Mouse (Mus musculus): ENCODE data around the gene Dip2c. TPM values are rescaled to one million over a fixed set of nuclear protein-coding genes. Genes with fewer than 3 reads are reported as not detected.

The Dip2c gene
- polyA plus RNA-seq, 1 experiment from 2014 or later: 4.9 TPM

DNA sequence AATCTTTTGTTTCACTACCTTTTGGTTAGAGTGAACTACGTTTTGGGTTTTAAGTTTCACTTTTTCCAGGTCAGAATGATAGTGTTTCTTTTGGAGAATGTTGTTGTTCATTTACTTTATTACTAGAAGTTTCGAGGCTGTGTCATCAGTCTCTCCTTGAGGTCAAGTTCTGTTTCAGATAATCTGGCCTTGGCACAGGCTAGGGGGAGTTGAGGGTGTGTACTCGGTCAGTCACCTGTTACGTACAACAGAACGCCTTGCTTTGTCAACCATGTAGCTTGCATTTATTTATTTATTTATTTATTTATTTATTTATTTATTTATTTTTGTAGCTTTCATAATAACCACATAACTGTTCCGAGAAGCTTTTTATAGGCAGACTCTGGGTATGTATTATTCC is 20.0 kb downstream of the Dip2c start:
- Histone ChIP-seq H3K9me3 (no peaks in the 10 kb centered on the region), H3K4me1 (peaks cover 12% of the 10 kb centered on the region), H3K27me3 (no peaks in the 10 kb centered on the region), H3K36me3 (no peaks in the 10 kb centered on the region), H3K4me2 (no peak overlapping the region), H3K4me3 (no peak overlapping the region), H3K27ac (no peak overlapping the region), H3K9ac (no peak overlapping the region)
- WGBS: 80% methylated on average over 6 of the region's 6 CpGs
- no peak for ATAC-seq (ENCODE audit: borderline replicate concordance, extremely low read depth, low FRiP score, low TSS enrichment)

- Histone ChIP-seq H3K36me3 (no peaks in the 10 kb centered on the region), H3K4me2 (no peak overlapping the region), H3K27me3 (no peaks in the 10 kb centered on the region), H3K4me1 (peaks cover 12% of the 10 kb centered on the region), H3K9me3 (no peaks in the 10 kb centered on the region), H3K9ac (no peak overlapping the region), H3K27ac (no peak overlapping the region), H3K4me3 (no peak overlapping the region)
- WGBS: 58% methylated on average over 2 of the region's 3 CpGs
- ATAC-seq (ENCODE audit: borderline replicate concordance, extremely low read depth, low FRiP score, low TSS enrichment): no peak
Observed at GRCm38 (mm10) chr13:9297266-9297665, 20.9 kb downstream of the Dip2c start.

- no peak overlapping the region for H3K4me3 ChIP-seq
Observed at GRCm38 (mm10) chr13:9297689-9298088, 21.4 kb downstream of the Dip2c start.

DNA sequence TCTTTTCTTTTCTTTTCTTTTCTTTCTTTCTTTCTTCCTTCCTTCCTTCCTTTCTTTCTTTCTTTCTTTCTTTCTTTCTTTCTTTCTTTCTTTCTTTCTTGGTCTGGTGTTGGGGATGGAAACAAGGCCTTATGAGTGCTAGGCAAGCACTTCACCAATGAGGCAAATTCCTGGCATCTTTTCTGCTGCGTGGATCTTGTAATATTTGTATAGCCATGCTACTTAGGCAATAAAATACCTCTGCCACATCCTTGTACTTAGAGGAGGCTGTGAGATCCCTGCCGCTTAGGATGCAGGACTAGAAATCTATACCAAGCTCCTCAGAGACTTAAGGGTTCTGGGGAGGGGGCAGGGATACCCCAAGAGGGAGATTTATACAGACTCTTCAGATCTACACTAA is 23.3 kb downstream of the Dip2c start:
- WGBS: 59% methylated on average over 2 of the region's 2 CpGs
- H3K27me3 ChIP-seq: no peaks in the 10 kb centered on the region
- no peak overlapping the region for H3K9ac ChIP-seq
- no peak for ATAC-seq (ENCODE audit: borderline replicate concordance, extremely low read depth, low FRiP score, low TSS enrichment)
- H3K4me2 ChIP-seq: no peak overlapping the region
- peak overlapping the region; percentile 37; the same call in 1 of the 2 replicates for H3K27ac ChIP-seq
- H3K9me3 ChIP-seq: no peaks in the 10 kb centered on the region
- H3K4me3 ChIP-seq: no peak overlapping the region
- H3K36me3 ChIP-seq: no peaks in the 10 kb centered on the region
- peaks cover 12% of the 10 kb centered on the region for H3K4me1 ChIP-seq

More at GRCm38 (mm10) chr13:9297689-9298088, 21.4 kb downstream of the Dip2c start:
- no peak for ATAC-seq (ENCODE audit: borderline replicate concordance, extremely low read depth, low FRiP score, low TSS enrichment)
- peaks cover 12% of the 10 kb centered on the region for H3K4me1 ChIP-seq
- H3K9me3 ChIP-seq: no peaks in the 10 kb centered on the region
- H3K27me3 ChIP-seq: no peaks in the 10 kb centered on the region
- H3K36me3 ChIP-seq: no peaks in the 10 kb centered on the region
- 62% methylated on average over 3 of the region's 3 CpGs for WGBS
- H3K4me2 ChIP-seq: no peak overlapping the region
- H3K9ac ChIP-seq: no peak overlapping the region
- H3K27ac ChIP-seq: no peak overlapping the region

- no peak for ATAC-seq (ENCODE audit: borderline replicate concordance, extremely low read depth, low FRiP score, low TSS enrichment)
- Histone ChIP-seq H3K4me1 (peaks cover under 1% of the 10 kb centered on the region), H3K27ac (no peak overlapping the region), H3K9ac (no peak overlapping the region), H3K27me3 (no peaks in the 10 kb centered on the region), H3K4me2 (no peak overlapping the region), H3K9me3 (no peaks in the 10 kb centered on the region), H3K4me3 (no peak overlapping the region), H3K36me3 (no peaks in the 10 kb centered on the region)
- whole genome bisulfite sequencing: 74% methylated on average over 6 of the region's 6 CpGs
Observed at GRCm38 (mm10) chr13:9308863-9309262, 32.5 kb downstream of the Dip2c start.

DNA sequence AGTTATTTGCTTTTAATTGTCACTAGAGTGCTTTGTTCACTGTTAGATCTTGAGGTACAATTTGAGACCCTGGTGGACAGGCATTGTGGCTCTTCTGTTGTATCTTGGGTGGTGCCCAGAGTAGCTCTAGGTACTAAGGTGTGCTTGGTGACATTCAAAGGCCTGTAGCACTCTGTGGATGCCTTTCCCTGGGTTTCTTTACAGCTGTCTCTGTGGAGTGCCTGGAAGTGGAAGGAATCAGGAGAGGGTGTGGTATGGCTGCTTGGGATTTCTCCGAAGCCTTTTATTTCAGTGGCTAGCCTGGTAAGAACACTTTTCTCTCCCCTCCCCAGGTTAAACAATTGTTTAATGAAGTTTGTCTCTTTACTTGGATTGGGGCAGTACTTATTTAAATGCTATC is 34.5 kb downstream of the Dip2c start:
- Histone ChIP-seq H3K27ac (no peak overlapping the region; the same call in 1 of the 2 replicates), H3K9ac (no peak overlapping the region), H3K36me3 (no peaks in the 10 kb centered on the region), H3K9me3 (no peaks in the 10 kb centered on the region), H3K27me3 (no peaks in the 10 kb centered on the region), H3K4me1 (peaks cover 11% of the 10 kb centered on the region), H3K4me2 (no peak overlapping the region), H3K4me3 (no peak overlapping the region)
- WGBS: 88% methylated on average over 1 of the region's 1 CpGs
- ATAC-seq (ENCODE audit: borderline replicate concordance, extremely low read depth, low FRiP score, low TSS enrichment): no peak

DNA sequence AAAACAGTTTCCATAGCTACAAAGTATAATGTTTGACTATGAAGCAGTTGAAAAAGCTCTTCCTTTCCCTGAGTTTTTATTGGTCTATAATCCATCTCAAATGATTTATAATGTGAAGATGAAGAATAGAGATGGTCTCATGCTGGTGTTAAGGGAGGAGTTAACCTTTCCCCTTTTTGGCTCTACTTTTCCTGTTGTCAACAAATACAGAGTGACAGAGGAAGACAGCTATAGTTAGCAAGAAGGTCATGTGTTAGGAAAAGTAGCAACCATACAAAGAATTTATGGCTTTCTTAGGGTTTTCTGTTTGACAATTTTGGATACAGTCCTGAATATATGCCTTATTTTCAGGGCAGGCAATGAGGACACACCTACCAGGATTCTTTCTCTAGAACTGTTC is 36.6 kb downstream of the Dip2c start:
- Histone ChIP-seq H3K4me2 (no peak overlapping the region), H3K36me3 (no peaks in the 10 kb centered on the region), H3K27me3 (no peaks in the 10 kb centered on the region), H3K9ac (no peak overlapping the region), H3K4me1 (peaks cover 11% of the 10 kb centered on the region), H3K4me3 (no peak overlapping the region), H3K9me3 (no peaks in the 10 kb centered on the region), H3K27ac (no peak overlapping the region)
- ATAC-seq (ENCODE audit: borderline replicate concordance, extremely low read depth, low FRiP score, low TSS enrichment): no peak

DNA sequence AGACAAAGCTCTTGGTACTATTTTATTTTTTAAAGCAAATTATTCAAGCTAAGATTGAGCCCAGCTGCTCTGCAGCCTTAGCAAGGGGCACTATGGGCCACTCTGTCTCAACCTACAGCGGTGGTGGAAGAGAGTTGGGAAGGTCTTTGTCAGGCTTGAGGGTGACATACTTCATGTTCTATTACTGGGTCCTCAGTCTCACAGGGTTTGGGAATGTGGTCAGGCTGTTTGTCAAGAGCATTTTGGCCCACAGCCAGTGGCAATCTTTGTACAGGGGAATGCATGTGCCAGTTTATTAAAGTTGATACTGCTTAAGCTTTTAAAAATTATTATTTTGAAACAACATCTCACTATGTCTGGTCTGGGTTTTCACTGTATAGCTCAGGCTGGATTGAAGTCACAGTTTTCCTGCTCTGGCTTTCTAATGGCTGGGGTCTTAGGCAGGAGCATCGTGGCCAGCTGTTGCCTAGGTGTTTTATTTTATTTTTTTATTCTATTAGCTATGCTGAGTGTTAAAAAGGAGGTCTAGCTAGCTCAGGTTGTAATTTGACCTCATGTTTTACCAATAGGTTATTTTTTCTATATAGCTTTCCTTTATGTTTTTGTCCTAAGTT is 37.9 kb downstream of the Dip2c start:
- Histone ChIP-seq H3K4me1 (peaks cover 11% of the 10 kb centered on the region), H3K9me3 (no peaks in the 10 kb centered on the region), H3K4me3 (no peak overlapping the region), H3K9ac (no peak overlapping the region), H3K4me2 (no peak overlapping the region), H3K27me3 (no peaks in the 10 kb centered on the region), H3K36me3 (no peaks in the 10 kb centered on the region), H3K27ac (peak overlapping the region; percentile 43)
- 45% methylated on average over 2 of the region's 2 CpGs for WGBS
- no peak for ATAC-seq (ENCODE audit: borderline replicate concordance, extremely low read depth, low FRiP score, low TSS enrichment)

- Histone ChIP-seq H3K9me3 (no peaks in the 10 kb centered on the region), H3K4me1 (peaks cover 11% of the 10 kb centered on the region), H3K9ac (no peak overlapping the region), H3K36me3 (no peaks in the 10 kb centered on the region), H3K27me3 (no peaks in the 10 kb centered on the region), H3K27ac (peak overlapping the region; percentile 43), H3K4me3 (no peak overlapping the region), H3K4me2 (no peak overlapping the region)
- ATAC-seq (ENCODE audit: borderline replicate concordance, extremely low read depth, low FRiP score, low TSS enrichment): no peak
- 46% methylated on average over 4 of the region's 4 CpGs for WGBS
Observed at GRCm38 (mm10) chr13:9314713-9315112, 38.4 kb downstream of the Dip2c start.

DNA sequence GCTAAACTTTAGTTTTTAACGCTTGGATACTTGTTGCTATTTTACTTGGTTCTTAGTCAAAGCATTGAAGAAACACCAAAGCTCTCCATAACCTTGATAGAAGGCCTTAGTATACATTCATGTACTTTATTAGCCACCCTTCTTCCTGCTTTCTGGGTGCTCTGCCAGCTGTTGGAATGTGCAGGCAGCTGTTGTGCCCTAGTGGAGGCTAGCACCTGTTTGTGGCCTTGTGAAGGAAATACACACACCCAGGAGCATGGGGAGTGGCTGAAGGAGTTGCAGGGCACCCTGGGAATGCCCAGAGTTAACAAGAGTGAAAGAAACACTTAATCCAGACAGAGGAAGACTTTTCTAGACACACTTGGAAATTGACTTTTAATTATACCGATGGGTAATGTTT is 43.4 kb downstream of the Dip2c start:
- Histone ChIP-seq H3K4me1 (peaks cover 2% of the 10 kb centered on the region; the same call in 1 of the 2 replicates), H3K27ac (no peak overlapping the region), H3K27me3 (no peaks in the 10 kb centered on the region), H3K9ac (no peak overlapping the region), H3K9me3 (no peaks in the 10 kb centered on the region), H3K4me3 (no peak overlapping the region), H3K4me2 (no peak overlapping the region), H3K36me3 (no peaks in the 10 kb centered on the region)
- ATAC-seq (ENCODE audit: borderline replicate concordance, extremely low read depth, low FRiP score, low TSS enrichment): no peak
- 71% methylated on average over 2 of the region's 2 CpGs for WGBS

DNA sequence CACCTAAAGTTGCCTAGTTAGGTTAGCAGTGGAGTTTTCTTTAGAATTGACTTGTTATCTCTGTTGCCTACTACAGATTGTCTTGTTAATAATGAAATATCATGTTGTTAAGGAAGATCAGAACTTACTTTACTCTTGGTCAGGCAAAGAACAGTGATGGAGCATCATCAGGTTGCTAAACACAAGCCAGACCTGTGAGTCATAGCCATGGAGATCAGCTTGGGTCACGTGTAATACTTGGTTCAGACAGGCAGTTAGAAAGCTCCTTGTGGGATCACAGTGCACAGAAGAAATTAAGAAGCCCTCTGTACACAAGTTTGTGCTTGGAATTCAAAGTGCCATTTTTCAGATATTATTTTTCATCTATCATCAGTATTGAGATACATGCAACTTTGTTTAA is 48.9 kb downstream of the Dip2c start:
- Histone ChIP-seq H3K27me3 (no peaks in the 10 kb centered on the region), H3K9ac (no peak overlapping the region), H3K36me3 (no peaks in the 10 kb centered on the region), H3K4me1 (peaks cover 9% of the 10 kb centered on the region; the same call in 1 of the 2 replicates), H3K27ac (no peak overlapping the region), H3K9me3 (no peaks in the 10 kb centered on the region), H3K4me2 (no peak overlapping the region), H3K4me3 (no peak overlapping the region)
- no peak for ATAC-seq (ENCODE audit: borderline replicate concordance, extremely low read depth, low FRiP score, low TSS enrichment)
- 51% methylated on average over 1 of the region's 1 CpGs for WGBS

GRCm38 (mm10) chr13:9329307-9329915 is 53.1 kb downstream of the Dip2c start:
- Histone ChIP-seq H3K9ac (no peak overlapping the region), H3K27me3 (no peaks in the 10 kb centered on the region), H3K36me3 (no peaks in the 10 kb centered on the region), H3K4me2 (no peak overlapping the region), H3K27ac (peak overlapping the region; percentile 60; the same call in 1 of the 2 replicates), H3K9me3 (no peaks in the 10 kb centered on the region), H3K4me1 (peaks cover 16% of the 10 kb centered on the region), H3K4me3 (no peak overlapping the region)
- peak; percentile 77; the same call in 1 of the 2 replicates for ATAC-seq (ENCODE audit: borderline replicate concordance, extremely low read depth, low FRiP score, low TSS enrichment)
- 54% methylated on average over 1 of the region's 1 CpGs for WGBS
